Mouse (Mus musculus) kidney, embryonic 14.5 days (tissue): ENCODE measurements at regions not wholly inside any gene's neighbourhood (a gene's known extent, or its start where the extent isn't known, plus 50 kb on each side); places are given as distances from the start of the nearest gene placed in this dataset.

Experiments used
- ATAC-seq: fragments of 200-750 bp; cut with Nextera tagmentation; 2 replicates; pipeline ENCODE4 v1.8.0; 2017; ENCODE audit warnings: moderate number of reproducible peaks, mild to moderate bottlenecking, moderate TSS enrichment, moderate library complexity; ENCODE audit not compliant: low FRiP score, low TSS enrichment
- H3K27ac ChIP-seq: fragments of 300-500 bp; sonication (generic); 2 replicates; pipeline ENCODE4 v1.5.1; 2014; ENCODE audit warnings: low read depth, mild to moderate bottlenecking, low read length, moderate library complexity, mixed read lengths
- H3K27me3 ChIP-seq: fragments of 300-500 bp; sonication (generic); 2 replicates; pipeline ENCODE4 v1.6.1; 2014; ENCODE audit warnings: mild to moderate bottlenecking, low read length; ENCODE audit not compliant: control insufficient read depth, insufficient read depth
- H3K36me3 ChIP-seq: fragments of 300-500 bp; sonication (generic); 2 replicates; pipeline ENCODE4 v1.6.1; 2014; ENCODE audit warnings: low read length, mixed read lengths; ENCODE audit not compliant: control insufficient read depth, insufficient read depth
- H3K4me1 ChIP-seq: fragments of 300-500 bp; sonication (generic); 2 replicates; pipeline ENCODE4 v1.6.1; 2014; ENCODE audit warnings: low read length, mixed read lengths; ENCODE audit not compliant: control insufficient read depth, insufficient read depth
- H3K4me2 ChIP-seq: fragments of 300-500 bp; sonication (generic); replicated peaks from 2 replicates; pipeline ENCODE4 v1.6.1; 2014; ENCODE audit warnings: low read depth, mild to moderate bottlenecking, low read length
- H3K4me3 ChIP-seq: fragments of 300-500 bp; sonication (generic); 2 replicates; pipeline ENCODE4 v1.5.1; 2014; ENCODE audit warnings: mild to moderate bottlenecking, low read length
- H3K9ac ChIP-seq: fragments of 300-500 bp; sonication (generic); 2 replicates; pipeline ENCODE4 v1.6.1; 2014; ENCODE audit warnings: low read depth, mild to moderate bottlenecking, low read length, moderate library complexity
- H3K9me3 ChIP-seq: fragments of 300-500 bp; sonication (generic); 2 replicates; pipeline ENCODE4 v1.6.1; 2016; ENCODE audit warnings: low read length; ENCODE audit not compliant: control insufficient read depth
- WGBS: fragments of 180-500 bp; shearing (Covaris S2); extraction: QIAGEN DNeasy Blood & Tissue Kit; methylation state at CpG from one replicate; pipeline ENCODE4 v1.1.7; 2014; 5-methylcytosine and 5-hydroxymethylcytosine counted together

DNA sequence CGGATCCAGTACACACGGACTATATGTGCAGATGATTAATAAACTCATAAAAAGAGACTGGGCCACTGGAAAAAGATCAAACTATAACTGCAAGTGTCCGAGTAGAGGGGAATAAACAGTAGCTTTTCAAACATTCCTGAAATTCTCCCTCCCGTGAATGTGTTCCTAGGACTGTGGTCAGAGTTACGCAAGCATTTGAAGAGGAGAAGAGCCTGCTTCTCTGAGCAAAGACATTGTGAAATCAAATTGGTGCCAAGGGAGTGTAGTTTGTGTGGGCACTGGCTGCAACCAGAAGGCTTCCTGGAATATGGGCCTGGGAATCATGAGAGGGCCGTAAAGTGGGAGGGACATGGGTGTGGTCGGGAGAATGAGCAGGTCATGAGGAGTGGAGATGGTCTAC is 78.3 kb upstream of the Stx18 start:
- H3K36me3 ChIP-seq: no peaks in the 10 kb centered on the region
- H3K9ac ChIP-seq: no peak overlapping the region
- no peaks in the 10 kb centered on the region for H3K9me3 ChIP-seq
- no peaks in the 10 kb centered on the region for H3K27me3 ChIP-seq
- WGBS: 66% methylated on average over 7 of the region's 7 CpGs
- no peak overlapping the region for H3K4me2 ChIP-seq
- no peak overlapping the region for H3K4me3 ChIP-seq
- no peak for ATAC-seq
- no peaks in the 10 kb centered on the region for H3K4me1 ChIP-seq
- no peak overlapping the region for H3K27ac ChIP-seq

DNA sequence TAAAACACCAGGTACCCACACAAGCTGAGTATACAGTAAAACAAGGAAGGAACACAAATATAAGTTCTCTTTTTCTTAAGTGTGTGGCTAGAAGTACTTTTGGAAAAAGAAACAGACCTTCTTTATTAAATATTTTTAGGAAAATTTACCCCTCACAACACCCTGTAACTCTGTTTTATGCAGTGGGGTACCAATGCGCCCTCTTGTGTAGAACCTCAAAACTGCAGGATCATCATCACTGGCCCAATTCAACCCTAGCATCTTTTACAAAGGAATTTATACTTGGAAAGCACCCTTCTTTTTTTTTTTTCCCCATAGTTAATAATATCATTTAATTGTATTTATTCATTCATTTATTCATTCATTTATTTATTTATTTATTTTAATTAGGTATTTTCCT is 86.4 kb upstream of the Stx18 start:
- WGBS: 0% methylated on average over 1 of the region's 1 CpGs
- Histone ChIP-seq H3K4me2 (no peak overlapping the region), H3K27me3 (no peaks in the 10 kb centered on the region), H3K9me3 (no peaks in the 10 kb centered on the region), H3K4me3 (no peak overlapping the region), H3K36me3 (no peaks in the 10 kb centered on the region), H3K4me1 (no peaks in the 10 kb centered on the region), H3K27ac (no peak overlapping the region), H3K9ac (no peak overlapping the region)
- ATAC-seq: no peak

DNA sequence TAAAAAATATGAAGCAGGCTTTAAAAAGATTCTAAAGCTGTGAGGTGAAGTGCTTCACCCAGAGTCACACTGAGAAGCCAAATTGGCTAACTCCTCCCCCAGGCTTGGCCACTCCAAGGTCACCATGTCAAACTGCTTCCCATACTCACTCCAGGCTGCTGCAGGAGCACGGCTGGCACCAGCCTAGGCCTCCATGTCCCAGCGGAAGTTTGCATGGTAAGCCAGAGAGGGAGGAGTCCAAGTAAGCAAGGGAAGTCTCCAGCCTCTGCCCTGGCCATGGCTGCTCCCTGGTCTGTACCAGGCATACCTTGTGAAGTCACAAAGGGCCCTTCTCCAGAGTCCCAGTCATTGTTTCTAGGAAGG is 105.8 kb upstream of the Stx18 start:
- H3K27me3 ChIP-seq: no peaks in the 10 kb centered on the region
- H3K27ac ChIP-seq: no peak overlapping the region
- H3K9me3 ChIP-seq: no peaks in the 10 kb centered on the region

DNA sequence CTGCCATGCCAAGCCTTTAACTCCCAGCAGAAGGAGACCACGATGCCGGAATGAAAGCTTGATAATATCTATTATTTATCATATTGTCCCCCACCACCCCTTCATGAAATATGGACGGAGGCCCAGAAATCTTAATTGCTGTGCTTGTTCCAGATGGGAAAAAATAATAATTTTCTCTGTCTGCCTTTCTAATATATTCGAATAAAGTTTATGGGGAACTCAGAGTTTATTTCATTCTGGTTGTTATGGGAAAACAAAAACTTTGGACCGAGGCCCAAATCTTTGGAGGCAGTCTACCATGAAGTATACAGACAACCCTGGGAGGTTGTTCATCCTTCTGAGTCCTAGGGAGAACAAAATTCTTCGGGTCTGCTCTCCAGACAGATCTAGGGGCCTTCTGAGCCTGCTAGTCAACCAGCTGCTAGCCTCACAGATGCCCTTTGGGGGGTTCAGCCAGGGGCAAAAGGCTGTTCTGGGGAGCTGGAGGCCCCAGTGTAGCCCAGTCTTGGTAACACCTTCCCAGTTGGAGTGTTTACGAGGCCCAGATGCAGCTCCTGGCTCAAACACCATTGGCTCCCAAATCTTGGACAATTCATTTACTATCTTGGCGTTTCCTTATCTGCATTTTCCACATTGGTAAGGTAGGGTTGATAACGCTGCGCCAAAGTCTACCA is 106.3 kb upstream of the Stx18 start:
- Histone ChIP-seq H3K27ac (no peak overlapping the region), H3K27me3 (no peaks in the 10 kb centered on the region), H3K9me3 (no peaks in the 10 kb centered on the region), H3K4me1 (no peaks in the 10 kb centered on the region), H3K36me3 (no peaks in the 10 kb centered on the region), H3K4me3 (no peak overlapping the region), H3K9ac (no peak overlapping the region), H3K4me2 (no peak overlapping the region)
- WGBS: 71% methylated on average over 10 of the region's 10 CpGs
- ATAC-seq: no peak

More for the DNA sequence above, 105.8 kb upstream of the Stx18 start:
- Histone ChIP-seq H3K4me1 (no peaks in the 10 kb centered on the region), H3K4me3 (no peak overlapping the region), H3K4me2 (no peak overlapping the region), H3K9ac (no peak overlapping the region), H3K36me3 (no peaks in the 10 kb centered on the region)
- 22% methylated on average over 2 of the region's 2 CpGs for WGBS
- no peak for ATAC-seq

DNA sequence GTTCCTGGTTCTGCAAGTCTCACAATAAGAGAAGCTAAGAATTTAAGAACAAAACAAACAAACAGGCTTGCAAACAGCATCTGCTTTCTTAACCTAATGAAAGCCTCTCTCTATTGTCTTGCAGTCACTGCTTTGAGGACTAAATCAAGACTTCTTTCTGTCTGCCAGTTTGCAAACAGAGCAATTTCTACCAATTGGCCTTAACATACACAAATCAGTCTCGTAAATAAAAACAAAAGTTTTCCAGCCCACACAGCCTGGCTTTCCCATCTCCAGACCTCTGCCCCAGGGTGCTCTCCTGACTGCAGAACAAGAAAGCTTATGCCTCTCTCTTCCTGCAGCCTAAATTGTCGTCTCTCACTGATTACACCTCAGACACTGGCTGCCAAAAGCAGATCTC is 96.1 kb upstream of the Msx1 start:
- Histone ChIP-seq H3K9ac (no peak overlapping the region), H3K4me1 (no peaks in the 10 kb centered on the region), H3K27ac (no peak overlapping the region), H3K4me3 (no peak overlapping the region), H3K9me3 (peaks cover 3% of the 10 kb centered on the region; the same call in 1 of the 2 replicates), H3K27me3 (peaks cover 31% of the 10 kb centered on the region), H3K4me2 (no peak overlapping the region), H3K36me3 (no peaks in the 10 kb centered on the region)
- 25% methylated on average over 2 of the region's 2 CpGs for WGBS
- ATAC-seq: no peak

DNA sequence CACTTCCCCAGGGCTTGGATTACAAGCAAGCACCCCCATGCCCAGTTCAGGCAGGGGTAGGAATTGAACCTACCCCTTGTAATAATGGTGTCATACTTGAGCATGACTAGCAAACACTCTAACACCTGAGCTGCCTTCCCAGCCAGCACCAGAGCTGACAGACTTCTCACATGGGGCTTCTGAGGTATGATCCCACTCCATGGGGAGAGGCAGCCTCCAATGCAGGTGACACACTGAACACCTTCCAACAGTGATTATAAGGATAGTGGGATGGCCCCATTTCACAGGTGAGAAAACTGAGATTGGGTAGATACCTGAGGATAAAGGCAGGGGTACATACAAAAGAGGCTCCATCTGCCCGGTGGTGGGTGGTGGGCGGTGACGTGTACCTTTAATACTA is 94.7 kb upstream of the Msx1 start:
- no peak for ATAC-seq
- Histone ChIP-seq H3K27me3 (peaks cover 33% of the 10 kb centered on the region), H3K4me3 (no peak overlapping the region), H3K36me3 (no peaks in the 10 kb centered on the region), H3K27ac (no peak overlapping the region), H3K9me3 (peaks cover 3% of the 10 kb centered on the region; the same call in 1 of the 2 replicates), H3K4me1 (no peaks in the 10 kb centered on the region), H3K9ac (no peak overlapping the region), H3K4me2 (no peak overlapping the region)
- 78% methylated on average over 3 of the region's 3 CpGs for WGBS

DNA sequence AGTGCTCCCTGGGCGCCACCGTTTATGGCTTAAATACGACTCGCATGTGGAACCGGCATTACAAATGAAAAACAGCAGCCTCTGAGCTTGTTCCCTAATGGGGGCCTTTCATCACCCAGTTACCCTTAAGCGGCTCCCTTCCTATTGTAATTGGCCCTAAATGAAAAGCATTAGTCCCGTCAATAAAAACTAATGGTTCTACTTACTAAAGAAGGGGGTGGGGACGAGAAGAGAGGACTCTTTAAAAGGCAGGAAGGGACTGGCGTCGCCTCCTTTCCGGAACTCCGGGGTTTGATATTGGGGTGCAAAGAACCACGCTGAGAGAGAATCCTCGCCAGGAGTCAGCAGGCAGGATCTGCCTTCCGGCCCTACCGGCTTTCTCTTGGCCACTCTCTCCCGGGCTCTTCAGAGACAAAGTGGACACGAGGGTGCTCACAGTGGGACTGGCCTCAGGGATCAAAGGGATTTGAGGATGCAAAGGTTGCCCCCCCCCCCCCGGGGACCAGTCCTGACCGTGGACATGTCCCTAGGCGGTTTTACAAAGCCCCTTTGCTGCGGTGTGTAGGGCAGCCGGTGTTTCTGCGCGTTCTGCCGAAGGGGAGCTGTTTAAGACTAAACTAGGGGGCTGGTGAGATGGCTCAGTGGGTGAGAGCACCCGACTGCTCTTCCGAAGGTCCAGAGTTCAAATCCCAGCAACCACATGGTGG is 93.8 kb upstream of the Msx1 start:
- no peaks in the 10 kb centered on the region for H3K9me3 ChIP-seq
- H3K27me3 ChIP-seq: peaks cover 33% of the 10 kb centered on the region
- WGBS: 3% methylated on average over 28 of the region's 28 CpGs
- no peak for ATAC-seq
- H3K36me3 ChIP-seq: no peaks in the 10 kb centered on the region
- peak overlapping the region; percentile 31 for H3K4me2 ChIP-seq
- peak overlapping the region; percentile 18 for H3K4me3 ChIP-seq
- no peak overlapping the region for H3K27ac ChIP-seq
- no peaks in the 10 kb centered on the region for H3K4me1 ChIP-seq
- no peak overlapping the region for H3K9ac ChIP-seq

DNA sequence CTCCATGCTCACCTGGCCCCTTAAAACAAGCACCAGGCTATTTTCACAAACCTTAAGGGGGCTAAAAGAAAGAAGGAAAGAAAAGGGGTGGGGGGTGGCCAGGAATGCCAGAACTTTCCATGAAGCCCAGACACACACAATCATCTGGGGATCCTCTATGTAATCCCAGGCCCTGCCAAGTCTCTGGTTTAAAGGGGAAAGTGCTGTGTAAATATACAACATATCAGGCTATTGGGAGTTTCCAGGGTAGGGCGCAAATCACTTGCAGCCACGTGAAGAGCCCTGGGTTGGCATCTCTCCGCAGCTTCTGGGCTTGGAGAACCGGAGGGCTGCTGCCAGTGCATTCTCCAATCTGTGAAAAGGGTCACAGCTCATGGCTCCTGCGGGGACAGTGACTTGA is 92.8 kb upstream of the Msx1 start:
- Histone ChIP-seq H3K4me1 (no peaks in the 10 kb centered on the region), H3K9ac (no peak overlapping the region), H3K4me3 (no peak overlapping the region), H3K9me3 (no peaks in the 10 kb centered on the region), H3K4me2 (no peak overlapping the region), H3K27ac (no peak overlapping the region), H3K27me3 (peaks cover 33% of the 10 kb centered on the region), H3K36me3 (no peaks in the 10 kb centered on the region)
- 4% methylated on average over 5 of the region's 5 CpGs for WGBS
- ATAC-seq: no peak

DNA sequence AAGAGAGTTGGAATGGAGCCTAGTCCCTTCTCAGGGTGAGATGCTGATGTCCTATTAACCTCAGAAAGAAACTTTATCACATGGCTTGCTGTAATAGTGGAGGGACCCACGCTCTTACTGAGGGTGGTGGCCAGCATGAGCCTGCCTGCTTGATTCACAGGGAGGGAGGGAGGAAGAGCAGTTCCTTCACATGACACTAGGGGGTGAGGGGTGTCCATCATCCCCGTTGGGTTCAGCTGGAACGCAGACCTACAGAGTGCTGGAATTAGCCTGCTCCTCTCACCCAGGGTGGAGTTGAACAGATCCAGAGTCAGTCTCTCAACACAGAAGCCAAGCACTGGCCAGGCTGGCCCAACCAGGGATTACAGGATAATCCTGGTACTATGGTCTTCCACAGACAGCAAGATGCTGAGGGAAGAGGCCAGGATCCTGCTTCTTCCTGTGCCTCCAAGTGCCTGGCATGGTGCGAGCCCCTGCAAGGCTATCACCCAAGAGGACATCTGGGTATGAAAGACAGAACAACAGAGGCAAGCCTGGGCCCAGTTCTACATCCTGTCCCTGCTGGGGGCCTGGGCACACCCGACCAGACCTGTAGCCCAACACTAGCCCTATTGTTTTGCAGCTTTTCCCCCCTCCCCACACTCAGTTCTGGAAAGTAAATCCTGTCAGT is 80.4 kb upstream of the Msx1 start:
- ATAC-seq: no peak
- WGBS: 54% methylated on average over 5 of the region's 5 CpGs
- no peak overlapping the region for H3K4me2 ChIP-seq
- no peaks in the 10 kb centered on the region for H3K36me3 ChIP-seq
- H3K4me3 ChIP-seq: no peak overlapping the region
- peaks cover 27% of the 10 kb centered on the region for H3K27me3 ChIP-seq
- no peaks in the 10 kb centered on the region for H3K9me3 ChIP-seq
- H3K4me1 ChIP-seq: no peaks in the 10 kb centered on the region
- no peak overlapping the region for H3K27ac ChIP-seq
- no peak overlapping the region for H3K9ac ChIP-seq
